Mouse (Mus musculus) naive thymus-derived CD4-positive, alpha-beta T cell, adult 2 months (primary cell): Measurements from ENCODE around the gene Aars2.

Experiments
- DNase-seq: peaks from one replicate; pipeline ENCODE4 v3.0.0-alpha.2; 2011; ENCODE audit warnings: low read depth

The Aars2 gene

GRCm38 (mm10) chr17:45500981-45501380 lies 5.7 kb upstream of the Aars2 start:
- no peak for DNase-seq

- DNase-seq = no peak
These were observed 4.3 kb upstream of the Aars2 start for GRCm38 (mm10) chr17:45502324-45502723.

DNA sequence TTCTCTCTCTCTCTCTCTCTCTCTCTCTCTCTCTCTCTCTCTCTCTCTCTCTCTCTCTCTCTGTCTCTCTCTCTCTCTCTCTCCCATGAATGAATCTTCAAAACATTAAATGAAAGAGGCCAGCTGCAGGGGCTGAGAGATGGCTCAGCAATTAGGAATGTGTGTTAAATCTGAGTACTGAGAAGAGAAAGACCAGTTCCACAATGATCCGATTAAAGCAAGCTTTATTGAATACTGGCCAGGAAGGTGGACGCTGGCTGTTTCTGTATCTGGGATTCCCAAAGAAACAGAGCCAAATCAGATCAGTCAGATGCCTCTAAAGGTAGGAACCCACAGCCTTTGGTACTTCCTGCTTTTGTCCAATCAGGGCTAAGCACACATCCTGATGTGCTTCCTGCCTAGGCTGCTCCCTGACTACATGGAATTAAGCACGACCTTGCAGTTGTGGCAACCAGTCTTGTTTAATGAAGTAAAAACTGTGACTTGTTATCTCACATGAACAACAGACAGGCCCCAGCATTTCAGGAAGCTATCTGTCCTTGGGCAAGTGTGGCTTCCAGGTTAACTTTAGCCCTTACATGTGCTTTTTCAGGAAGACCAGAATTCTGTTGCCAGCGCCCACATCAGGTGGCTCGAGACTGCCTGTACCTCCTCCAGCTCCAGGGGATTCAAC lies 3.2 kb upstream of the Aars2 start:
- no peak for DNase-seq

DNA sequence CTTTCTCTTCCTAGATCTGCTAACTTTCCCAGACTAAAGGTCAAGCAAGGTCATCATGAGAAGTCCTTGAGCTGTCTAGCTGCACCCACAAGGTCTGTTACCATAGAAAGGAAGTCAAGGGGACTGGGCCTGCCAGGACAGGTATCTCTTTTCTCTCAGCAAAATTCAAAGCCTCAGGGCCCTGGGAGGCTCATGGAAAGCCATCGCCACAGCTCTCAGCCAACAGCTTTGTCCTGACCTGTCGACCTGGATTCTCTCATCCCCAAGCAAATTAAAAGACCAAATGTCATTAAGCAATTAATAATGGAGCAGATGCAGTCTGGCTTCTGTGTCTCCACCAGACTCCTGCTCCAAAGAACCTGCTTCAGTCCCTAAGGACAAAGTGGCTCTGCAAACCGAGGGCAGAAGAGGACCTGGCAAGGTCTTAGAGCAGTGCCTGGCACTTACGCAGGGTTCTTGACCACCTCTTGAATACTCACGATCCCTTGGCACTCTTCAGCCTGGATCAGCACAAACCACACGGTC lies 638 bp upstream of the Aars2 start:
- peak; percentile 25 for DNase-seq

- DNase-seq = no peak
These were observed 4.2 kb downstream of the Aars2 start for GRCm38 (mm10) chr17:45510871-45511270.

- DNase-seq = no peak
These were observed 5.1 kb downstream of the Aars2 start for GRCm38 (mm10) chr17:45511757-45512156.

DNA sequence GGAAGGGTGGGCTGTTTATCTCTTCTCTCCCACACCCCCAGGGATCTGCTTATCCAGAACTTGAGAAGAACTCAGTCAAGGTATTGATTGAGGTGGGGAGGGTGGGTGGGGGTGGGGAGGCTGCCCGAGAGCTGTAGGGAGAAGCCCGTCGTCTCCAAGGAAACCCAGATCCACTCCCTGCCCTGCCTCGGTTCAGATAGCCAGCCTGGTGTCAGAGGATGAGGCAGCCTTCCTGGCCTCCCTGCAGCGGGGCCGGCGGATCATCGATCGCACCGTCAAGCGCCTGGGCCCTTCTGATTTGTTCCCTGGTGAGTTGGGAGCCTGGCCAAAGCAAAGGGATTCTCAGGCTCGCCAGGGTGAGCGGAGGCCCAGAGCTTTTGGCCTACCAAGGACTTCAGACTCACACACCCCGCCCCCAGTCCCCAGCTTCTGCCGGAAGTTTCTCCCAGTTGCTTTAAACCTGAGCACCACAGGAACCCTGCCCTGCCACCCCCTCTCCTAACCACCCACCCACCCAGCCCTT lies 8.6 kb downstream of the Aars2 start:
- no peak for DNase-seq

DNA sequence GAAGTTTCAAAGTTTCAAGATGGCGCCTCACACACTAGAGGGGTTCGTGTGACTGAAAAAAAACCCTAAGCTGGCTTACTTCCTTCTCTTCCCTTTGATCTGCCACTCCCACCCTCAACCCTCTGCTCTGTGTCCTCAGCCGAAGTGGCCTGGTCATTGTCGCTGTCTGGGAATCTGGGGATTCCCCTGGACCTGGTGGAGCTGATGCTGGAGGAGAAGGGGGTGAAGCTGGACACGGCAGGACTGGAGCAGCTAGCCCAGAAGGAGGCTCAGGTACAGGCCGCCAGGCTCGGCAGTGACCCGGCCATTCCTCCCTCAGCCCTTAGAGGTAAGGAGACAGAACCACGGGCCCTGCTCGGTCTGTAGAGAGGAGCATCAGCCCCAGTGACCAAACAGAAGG lies 9.2 kb downstream of the Aars2 start:
- DNase-seq = no peak

GRCm38 (mm10) chr17:45516488-45516887 lies 9.8 kb downstream of the Aars2 start:
- peak; percentile 85 for DNase-seq

- no peak for DNase-seq
These were observed 10.5 kb downstream of the Aars2 start for GRCm38 (mm10) chr17:45517135-45517534.

DNA sequence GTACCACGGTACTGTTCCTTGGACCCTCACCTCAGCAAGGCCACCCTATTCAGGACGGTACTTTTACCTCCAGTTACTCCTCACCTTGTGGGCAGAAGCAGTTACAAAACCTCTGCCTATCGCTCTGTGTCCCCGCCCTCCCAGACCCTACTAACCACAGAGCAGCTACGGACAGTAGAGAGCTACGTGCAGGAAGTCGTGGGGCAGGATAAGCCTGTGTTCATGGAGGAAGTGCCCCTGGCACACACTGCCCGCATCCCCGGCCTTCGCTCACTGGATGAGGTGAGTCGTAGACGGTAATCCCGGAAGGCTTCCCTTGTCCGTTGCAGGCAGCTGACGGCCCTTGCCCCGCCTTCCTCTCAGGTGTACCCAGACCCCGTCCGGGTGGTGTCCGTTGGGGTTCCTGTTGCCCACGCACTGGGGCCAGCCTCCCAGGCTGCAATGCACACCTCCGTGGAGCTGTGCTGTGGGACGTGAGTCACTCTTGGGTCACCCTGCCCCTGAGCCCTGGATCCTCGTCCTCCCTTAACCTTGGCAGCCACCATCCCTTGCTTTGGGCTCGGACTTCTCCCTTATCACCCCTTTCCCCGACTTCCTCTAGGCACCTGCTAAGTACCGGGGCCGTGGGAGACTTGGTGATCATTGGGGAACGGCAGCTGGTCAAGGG lies 11.0 kb downstream of the Aars2 start:
- DNase-seq = no peak

DNA sequence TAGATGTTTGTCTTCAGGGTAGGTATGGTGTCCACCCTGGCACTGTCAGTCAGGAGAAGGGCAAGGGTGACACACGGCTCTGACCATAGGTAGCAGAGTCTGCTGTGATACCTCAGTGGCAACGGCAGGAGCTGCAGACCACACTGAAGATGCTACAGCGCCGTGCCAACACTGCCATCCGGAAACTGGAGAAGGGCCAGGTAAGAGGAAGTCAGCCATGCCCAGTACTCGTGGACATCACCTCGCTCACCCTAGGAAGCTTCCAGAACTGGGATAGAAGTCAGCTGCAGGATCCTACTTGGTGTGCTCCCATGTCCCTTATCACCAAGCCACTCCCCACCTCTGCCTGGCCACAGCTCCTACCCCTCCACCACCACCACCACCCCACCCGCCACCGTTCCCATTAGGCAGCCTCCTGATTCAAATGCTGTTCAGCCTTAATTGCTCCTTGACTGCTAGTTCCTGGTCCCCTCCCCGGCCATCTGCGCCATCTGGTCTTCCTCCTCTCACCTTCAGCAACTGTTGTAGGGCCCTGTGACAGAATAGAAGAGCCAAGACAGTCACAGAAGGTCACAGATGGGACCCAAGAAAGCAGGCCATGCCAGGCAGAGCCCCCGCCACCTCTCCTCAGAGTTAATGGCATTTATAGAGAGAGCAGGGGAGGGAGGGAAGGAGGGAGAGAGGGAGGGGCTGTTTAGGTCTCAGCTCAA lies 12.3 kb downstream of the Aars2 start:
- no peak for DNase-seq

- no peak for DNase-seq
These were observed 13.5 kb downstream of the Aars2 start for GRCm38 (mm10) chr17:45520136-45520535.

DNA sequence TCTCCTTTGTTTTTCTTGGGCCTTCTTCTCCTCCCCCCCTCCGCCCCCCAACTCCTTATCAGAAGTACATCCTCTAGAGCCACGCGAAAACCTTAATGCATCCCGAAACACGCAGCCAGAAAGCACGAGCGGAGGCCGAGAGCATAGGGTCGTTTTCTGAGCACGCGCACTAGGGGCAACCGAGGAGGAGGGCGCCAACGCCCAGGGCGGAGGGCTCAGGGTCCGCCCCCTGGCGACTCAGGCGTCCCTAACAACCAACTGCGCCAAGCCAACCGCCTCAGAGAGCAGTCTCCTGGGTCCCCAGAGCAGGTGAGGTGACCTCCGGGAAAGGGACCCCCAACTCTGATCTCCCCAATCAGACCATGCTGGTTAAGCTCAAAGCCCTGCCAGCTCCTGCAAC lies 16.6 kb downstream of the Aars2 start, which contains the start of gene Tcte1:
Tcte1 (plus strand) TSS at position 172 of the 400 bp plus-strand sequence.
- no peak for DNase-seq

DNA sequence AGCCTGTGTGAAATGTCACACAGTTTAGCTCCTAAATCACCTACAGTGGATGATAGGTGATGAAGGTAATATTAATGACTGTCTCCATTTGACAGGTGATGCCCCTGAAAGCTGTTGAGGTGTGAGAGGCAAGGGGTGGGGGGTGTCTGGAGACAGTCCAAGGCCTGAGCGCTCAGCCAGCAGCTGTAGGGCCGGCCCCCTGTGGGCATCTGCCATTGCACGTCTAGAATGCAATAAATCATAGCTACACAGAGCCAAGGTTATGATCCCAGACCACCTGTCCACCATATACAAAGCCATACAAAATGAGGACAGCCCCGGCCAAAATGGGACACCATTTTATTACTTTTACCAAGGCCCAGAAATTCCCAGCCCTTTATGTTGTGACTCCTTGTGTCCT lies 18.3 kb downstream of the Aars2 start:
- no peak for DNase-seq

GRCm38 (mm10) chr17:45526571-45526970 lies 19.9 kb downstream of the Aars2 start:
- no peak for DNase-seq

DNA sequence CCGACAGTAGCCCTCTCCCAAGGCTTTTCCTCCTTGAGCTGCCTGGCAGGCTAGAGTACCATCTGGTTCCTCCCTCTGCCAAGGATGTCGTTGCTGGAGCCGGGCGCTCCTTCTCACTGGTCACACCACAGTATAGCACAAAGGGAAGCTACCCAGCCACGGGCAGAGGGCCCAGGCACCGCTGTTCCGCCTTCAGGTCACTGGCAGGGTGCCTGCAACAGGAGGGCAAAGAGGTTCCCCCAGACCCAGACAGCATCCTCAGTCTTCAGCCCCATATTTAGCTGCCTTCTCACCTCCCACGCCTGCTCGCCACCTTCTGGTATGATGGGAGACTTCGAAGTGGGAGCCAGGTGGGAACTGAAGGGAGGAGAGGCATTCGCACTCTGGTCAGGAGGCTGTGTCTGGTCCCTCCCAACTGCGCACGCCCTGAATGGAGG lies 23.7 kb downstream of the Aars2 start:
- DNase-seq = no peak

GRCm38 (mm10) chr17:45532896-45533295 lies 26.3 kb downstream of the Aars2 start:
- DNase-seq = no peak

DNA sequence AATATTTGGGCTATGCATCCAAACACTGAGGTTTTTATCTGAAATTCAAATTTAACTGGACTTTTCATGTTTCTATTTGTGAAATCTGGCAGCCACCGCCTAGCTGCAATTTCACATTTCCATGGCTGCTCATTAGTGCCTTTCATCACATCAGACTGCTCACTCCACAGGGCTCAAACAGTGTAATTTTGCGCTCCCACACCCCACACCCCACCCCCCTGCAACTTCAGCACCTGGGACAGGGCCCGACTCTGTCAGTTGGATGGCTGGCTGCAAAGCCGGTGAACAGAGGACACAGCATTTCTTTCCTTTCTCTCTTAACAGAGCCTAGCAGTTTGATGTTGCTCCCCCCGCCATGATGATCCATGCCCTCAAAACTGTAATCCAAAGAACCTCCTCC lies 29.6 kb downstream of the Aars2 start:
- no peak for DNase-seq

- no peak for DNase-seq
These were observed 31.8 kb downstream of the Aars2 start for GRCm38 (mm10) chr17:45538394-45538793.

- no peak for DNase-seq
These were observed 33.0 kb downstream of the Aars2 start for GRCm38 (mm10) chr17:45539664-45540063.

- no peak for DNase-seq
These were observed 35.5 kb downstream of the Aars2 start for GRCm38 (mm10) chr17:45542129-45542528.

DNA sequence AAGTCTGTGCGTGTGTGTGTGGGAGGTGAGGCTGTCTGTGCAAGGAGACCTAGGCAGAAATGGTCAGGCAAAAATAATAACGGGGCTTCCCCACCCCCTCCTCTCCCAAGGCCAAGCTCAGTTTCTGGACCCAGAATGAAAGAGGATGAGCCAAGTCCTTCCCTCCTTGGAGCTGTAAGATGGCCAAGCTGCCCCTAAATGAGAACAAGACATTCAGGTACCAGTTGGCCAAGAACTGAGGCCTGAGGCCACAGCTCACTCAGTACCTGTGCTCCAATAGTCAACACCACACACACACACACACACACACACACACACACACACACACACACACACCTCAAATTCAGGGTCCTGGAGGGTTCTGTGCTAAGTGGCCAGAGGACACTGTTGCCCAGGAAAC lies 36.1 kb downstream of the Aars2 start:
- DNase-seq = no peak
